Mouse (Mus musculus) cortical plate, adult 2 months (tissue): ENCODE measurements around the gene Lgals3bp.

Source experiments
- CTCF ChIP-seq: fragments of 200-500 bp; IDR thresholded peaks from 2 replicates; pipeline ENCODE4 v1.5.1; 2011; ENCODE audit warnings: mild to moderate bottlenecking, control low read depth, low read length; ENCODE audit not compliant: insufficient read depth; ENCODE audit errors: extremely low read depth
- POLR2A ChIP-seq: fragments of 200-500 bp; IDR thresholded peaks from 2 replicates; pipeline ENCODE4 v1.6.1; 2011; ENCODE audit warnings: mild to moderate bottlenecking, low read length, control low read depth; ENCODE audit not compliant: insufficient read depth; ENCODE audit errors: extremely low read depth

- TF ChIP-seq CTCF (no peak), POLR2A (no peak)
These were observed 2.3 kb upstream of the Lgals3bp start for GRCm38 (mm10) chr11:118403951-118404899.
